Mouse (Mus musculus) inflammation-experienced regulatory T-cells, adult 6 months (primary cell): ENCODE measurements around the gene Ssr2. TPM values are rescaled to one million over a fixed set of nuclear protein-coding genes. Genes with fewer than 3 reads are reported as not detected.
"Not testable (repeated sequence)": the region's sequence is repeated elsewhere in the genome, so short reads cannot be mapped to it uniquely, and the experiment has no call there.

ENCODE experiments used
- ATAC-seq: one replicate; pipeline ENCODE4 v1.8.0; 2017
- polyA plus RNA-seq, 3 experiments: library from polyadenylated mRNA; unstranded; fragments of 100-300 nt; shearing (Covaris generic); gene quantifications; one replicate each; pipeline ENCODE4 v1.2.1; 2017

The Ssr2 gene
- polyA plus RNA-seq, 3 experiments from 2014 or later, result 131 to 197 (median 161) TPM

- ATAC-seq, result no peak
Measured at GRCm38 (mm10) chr3:88566536-88567061, 9.1 kb upstream of the Ssr2 start.

- no peak for ATAC-seq
Measured at GRCm38 (mm10) chr3:88567892-88568291, 7.8 kb upstream of the Ssr2 start.

- ATAC-seq, result no peak
Measured at GRCm38 (mm10) chr3:88568615-88569014, 7.1 kb upstream of the Ssr2 start.

- ATAC-seq, result no peak
Measured at GRCm38 (mm10) chr3:88569093-88569492, 6.6 kb upstream of the Ssr2 start.

GRCm38 (mm10) chr3:88569694-88570093 is 6.0 kb upstream of the Ssr2 start:
- ATAC-seq, result no peak

GRCm38 (mm10) chr3:88570341-88570740 is 5.3 kb upstream of the Ssr2 start:
- no peak for ATAC-seq

GRCm38 (mm10) chr3:88571856-88572255 is 3.8 kb upstream of the Ssr2 start:
- ATAC-seq, result no peak

- ATAC-seq, result no peak
Measured at GRCm38 (mm10) chr3:88572835-88573234, 2.8 kb upstream of the Ssr2 start.

GRCm38 (mm10) chr3:88573810-88574209 is 1.9 kb upstream of the Ssr2 start:
- ATAC-seq, result no peak

- ATAC-seq, result not testable (repeated sequence)
Measured at GRCm38 (mm10) chr3:88577846-88578245, 2.2 kb downstream of the Ssr2 start.

GRCm38 (mm10) chr3:88578498-88579424 is 3.1 kb downstream of the Ssr2 start:
- no peak for ATAC-seq

GRCm38 (mm10) chr3:88579454-88580117 is 3.9 kb downstream of the Ssr2 start:
- peak; percentile 93 for ATAC-seq

GRCm38 (mm10) chr3:88585769-88586168 is 10.1 kb downstream of the Ssr2 start:
- ATAC-seq, result no peak

GRCm38 (mm10) chr3:88586640-88587039 is 11.0 kb downstream of the Ssr2 start:
- ATAC-seq, result no peak

- ATAC-seq, result no peak
Measured at GRCm38 (mm10) chr3:88590246-88590645, 14.6 kb downstream of the Ssr2 start.

GRCm38 (mm10) chr3:88591044-88591443 is 15.4 kb downstream of the Ssr2 start:
- no peak for ATAC-seq

- ATAC-seq, result peak; percentile 81
Measured at GRCm38 (mm10) chr3:88591950-88592731, 16.5 kb downstream of the Ssr2 start.

GRCm38 (mm10) chr3:88592942-88593576 is 17.4 kb downstream of the Ssr2 start:
- ATAC-seq, result peak; percentile 55

GRCm38 (mm10) chr3:88593893-88594580 is 18.4 kb downstream of the Ssr2 start:
- no peak for ATAC-seq

- ATAC-seq, result not testable (repeated sequence)
Measured at GRCm38 (mm10) chr3:88596547-88596946, 20.9 kb downstream of the Ssr2 start.

GRCm38 (mm10) chr3:88602466-88602865 is 26.8 kb downstream of the Ssr2 start:
- no peak for ATAC-seq
